Mouse (Mus musculus) bone marrow macrophage, adult 2 months (primary cell): ENCODE data around the gene Ezh2.

ENCODE experiments used
- CTCF ChIP-seq: IDR thresholded peaks from 2 replicates; pipeline ENCODE4 v1.5.1; 2012; ENCODE audit warnings: low read depth, mild to moderate bottlenecking, low read length, moderate library complexity
- POLR2A ChIP-seq: IDR thresholded peaks from 2 replicates; pipeline ENCODE4 v1.6.1; 2012; ENCODE audit warnings: mild to moderate bottlenecking, low read depth, low read length, borderline replicate concordance

- TF ChIP-seq CTCF (no peak), POLR2A (no peak)
Observed at GRCm38 (mm10) chr6:47635207-47635994, 40.3 kb upstream of the Ezh2 start.
